Mouse (Mus musculus) heart, adult 11 months (tissue): ENCODE data around the gene Rin3.

Source experiments
- DNase-seq: peaks from one replicate; pipeline ENCODE4 v3.0.0; 2022

Rin3 gene

DNA sequence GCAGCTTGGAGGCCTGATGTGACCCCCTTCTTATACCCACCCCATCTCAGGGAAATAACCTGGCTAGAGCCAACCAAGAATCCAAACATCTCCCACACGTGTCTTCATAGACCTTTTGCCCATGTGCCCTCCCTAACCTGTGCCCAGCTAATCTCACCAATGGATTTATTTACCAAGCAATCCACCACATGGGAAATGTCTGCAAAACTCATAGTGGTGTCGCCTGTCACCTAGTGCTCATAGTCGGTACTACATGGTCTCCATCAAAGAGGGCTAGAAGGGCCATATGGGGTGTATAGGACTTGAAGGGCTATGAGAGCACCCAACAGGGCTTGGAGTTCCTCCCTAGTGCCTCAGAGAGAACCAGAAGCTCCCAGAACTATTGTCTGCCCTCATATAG, 102.0 kb downstream of the Rin3 start:
- DNase-seq, result no peak

- DNase-seq, result peak; percentile 95
Measured at GRCm38 (mm10) chr12:102387219-102387917, 104.5 kb downstream of the Rin3 start.

GRCm38 (mm10) chr12:102390042-102390441, 107.2 kb downstream of the Rin3 start:
- DNase-seq, result no peak

DNA sequence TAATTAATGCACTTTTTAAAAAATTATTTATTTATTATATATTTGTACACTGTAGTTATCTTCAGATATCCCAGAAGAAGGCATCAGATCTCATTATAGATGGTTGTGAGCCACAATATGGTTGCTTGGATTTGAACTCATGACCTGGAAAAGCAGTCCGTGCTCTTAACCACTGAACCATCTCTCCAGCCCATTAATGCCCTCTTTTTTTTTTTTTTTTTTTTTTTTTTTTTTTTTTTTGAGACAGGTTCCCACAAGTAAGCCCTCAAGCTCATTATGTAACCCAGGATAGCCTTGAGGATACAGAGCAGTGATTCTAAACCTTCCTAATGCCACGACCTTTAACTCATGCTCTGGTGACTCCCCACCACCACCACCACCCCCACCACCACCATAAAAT, 108.3 kb downstream of the Rin3 start:
- DNase-seq, result no peak

DNA sequence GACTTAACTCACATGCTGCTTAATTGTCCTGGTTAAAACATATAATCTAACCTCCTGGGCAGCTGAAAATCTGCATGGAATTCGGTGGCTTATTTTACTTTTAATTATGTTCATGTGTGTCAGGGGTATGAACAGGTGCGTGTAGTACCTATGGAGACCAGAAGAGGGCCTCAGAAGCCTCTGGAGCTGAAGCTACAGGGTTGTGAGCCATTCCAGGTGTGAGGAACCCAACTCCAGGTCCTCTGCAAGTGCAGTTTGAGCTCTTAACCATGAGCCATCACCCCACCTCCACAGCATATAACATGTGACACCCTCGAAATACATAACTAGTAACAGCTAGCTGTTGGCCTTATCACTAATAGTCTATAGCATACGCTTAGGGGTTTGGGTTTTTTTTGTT, 109.1 kb downstream of the Rin3 start:
- DNase-seq, result peak; percentile 83

DNA sequence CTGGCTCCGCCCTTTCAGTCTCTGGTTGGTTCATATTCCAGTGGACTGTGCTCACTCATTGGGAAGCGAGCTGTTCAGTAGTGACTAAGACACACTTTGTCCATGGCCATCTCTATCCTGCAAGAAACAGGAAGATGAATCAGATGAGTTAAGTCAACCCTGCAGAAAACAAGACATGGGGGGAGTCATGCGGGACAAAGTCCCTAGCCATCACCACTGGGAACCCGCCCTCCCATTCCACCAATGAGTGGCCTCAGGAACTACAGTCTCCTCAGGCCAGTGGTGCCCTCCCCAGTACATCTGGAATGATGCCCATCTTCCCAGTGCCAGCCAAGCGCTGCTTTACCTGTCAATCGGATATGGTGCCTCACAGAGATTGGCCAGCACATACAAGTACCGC, 111.6 kb downstream of the Rin3 start:
- DNase-seq, result peak; percentile 93

DNA sequence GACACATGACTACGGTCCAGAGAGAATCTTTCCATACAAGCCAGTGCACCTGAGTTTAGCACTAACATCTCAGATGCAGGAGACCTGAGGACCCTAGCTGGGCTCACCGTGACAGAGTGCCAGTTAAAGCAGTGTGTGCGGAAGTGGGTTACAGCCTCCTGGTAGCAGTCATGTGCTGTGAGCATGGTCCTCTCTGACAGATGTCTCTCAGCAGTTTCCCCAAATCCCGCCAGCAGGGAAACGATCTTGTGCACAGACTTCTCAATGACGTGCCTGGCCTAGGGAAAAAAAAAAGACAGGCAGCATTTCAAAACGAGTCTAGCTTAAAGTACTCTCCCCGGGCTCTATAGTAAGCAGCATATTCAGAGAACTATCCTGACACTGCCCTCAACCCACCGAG, 112.7 kb downstream of the Rin3 start:
- DNase-seq, result peak; percentile 84

- peak; percentile 89 for DNase-seq
Measured at GRCm38 (mm10) chr12:102395998-102396991, 113.4 kb downstream of the Rin3 start.

DNA sequence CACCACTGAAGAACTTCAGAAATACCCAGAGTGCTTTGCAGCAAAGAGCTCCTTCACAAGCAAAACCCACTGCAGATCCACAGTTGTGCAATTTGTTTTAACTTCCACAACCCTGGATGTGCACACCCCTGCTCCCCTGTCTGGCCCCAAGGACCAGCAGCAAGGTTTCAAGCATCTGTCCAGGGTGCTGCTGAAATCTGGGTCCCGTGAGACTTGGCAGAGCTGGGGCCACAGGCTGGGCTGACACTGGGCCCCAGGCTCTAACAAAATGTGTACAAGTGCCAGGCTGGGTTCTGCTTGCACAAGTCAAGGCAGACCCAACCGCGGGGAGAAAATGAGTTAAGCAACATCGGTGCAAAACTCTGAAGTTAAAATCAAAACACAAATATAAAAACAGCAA, 115.7 kb downstream of the Rin3 start:
- DNase-seq, result peak; percentile 85

DNA sequence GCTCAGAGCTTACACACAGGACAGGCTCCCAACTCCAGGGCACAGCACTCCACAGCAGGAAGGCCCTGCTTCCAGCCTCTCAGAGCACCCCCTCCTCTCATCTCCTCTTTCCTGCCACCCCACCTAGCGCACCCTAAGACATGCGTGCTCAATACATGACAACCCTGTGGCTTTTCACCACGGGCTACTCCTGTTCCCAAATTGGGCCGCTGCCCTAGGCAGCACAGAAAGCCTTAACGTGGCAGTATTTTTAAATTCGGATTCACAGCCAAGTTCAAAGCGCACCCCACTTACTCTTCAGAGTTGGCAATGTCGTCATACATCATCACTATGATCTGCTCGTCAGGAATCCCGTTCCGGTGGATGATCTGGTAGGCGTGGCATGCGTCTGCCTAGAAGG, 130.3 kb downstream of the Rin3 start:
- DNase-seq, result peak; percentile 90

DNA sequence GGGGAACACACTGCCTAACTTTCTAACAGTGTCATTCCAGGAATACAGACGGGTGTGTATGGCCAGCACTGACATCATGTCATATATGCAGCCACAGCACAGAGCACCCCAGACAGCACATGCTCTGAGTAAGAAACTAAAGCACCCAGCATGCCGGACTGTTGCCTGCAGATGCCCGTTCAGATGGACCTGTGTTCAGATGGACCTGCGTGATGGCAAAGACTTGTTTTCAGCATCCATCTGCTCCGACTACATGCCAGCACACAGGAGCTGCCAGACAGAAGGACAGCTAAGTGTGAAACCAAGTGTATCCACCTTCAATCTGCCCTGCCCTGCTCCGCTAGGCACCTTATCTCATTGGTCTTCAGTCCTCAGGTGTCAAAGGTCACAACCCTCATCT, 131.8 kb downstream of the Rin3 start:
- peak; percentile 87 for DNase-seq

DNA sequence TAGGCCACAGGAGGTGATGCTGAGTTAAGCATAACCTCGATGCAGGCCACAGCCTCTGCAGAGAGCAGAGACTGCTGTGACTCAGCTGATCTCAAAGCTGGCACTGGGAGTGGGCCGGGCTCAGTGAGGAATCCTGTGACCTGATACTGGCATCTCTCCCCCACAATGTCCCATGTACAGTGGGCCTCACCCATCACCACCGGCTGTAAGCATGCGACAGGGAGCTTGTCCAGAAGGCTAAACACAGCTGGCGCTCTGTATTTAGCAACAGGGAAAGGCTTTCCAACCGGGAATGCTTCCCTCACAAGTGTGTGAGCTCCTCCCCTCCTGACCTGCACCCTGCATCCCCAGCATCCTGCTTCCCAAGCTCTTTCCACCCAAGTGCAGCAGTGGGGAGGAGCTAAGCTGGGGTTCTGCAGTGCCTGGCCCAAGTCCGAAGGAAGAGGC, 133.6 kb downstream of the Rin3 start:
- peak; percentile 99 for DNase-seq

DNA sequence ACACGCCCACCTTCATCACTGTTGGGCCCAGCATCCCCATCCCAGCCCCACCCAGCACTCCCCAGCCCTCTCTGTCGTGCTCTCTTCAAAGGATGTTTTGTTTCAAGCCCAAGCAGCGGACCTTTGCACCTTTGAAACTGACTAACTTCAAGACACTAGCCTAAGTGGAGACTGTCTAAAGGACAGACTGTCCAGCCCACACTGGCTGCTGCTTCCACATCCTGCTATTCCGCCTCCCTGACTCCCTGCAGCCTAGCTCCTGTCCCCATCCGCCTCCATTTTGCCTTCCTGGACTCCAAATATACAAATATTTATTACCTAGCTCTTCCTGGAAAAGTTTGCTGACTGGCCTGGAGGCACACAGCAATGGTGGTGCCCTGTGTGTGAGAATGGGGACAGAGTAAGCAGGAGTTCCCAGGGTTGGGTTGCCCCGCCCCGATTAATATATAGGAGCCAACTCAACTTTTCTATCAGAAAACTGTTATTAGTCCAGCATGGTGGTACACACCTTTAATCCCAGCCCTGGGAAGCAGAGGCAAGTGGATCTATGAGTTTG, 134.2 kb downstream of the Rin3 start:
- DNase-seq, result peak; percentile 90

- DNase-seq, result peak; percentile 92
Measured at GRCm38 (mm10) chr12:102417701-102418100, 134.9 kb downstream of the Rin3 start.

GRCm38 (mm10) chr12:102419544-102419943, 136.7 kb downstream of the Rin3 start:
- peak; percentile 84 for DNase-seq

- peak; percentile 89 for DNase-seq
Measured at GRCm38 (mm10) chr12:102420168-102420890, 137.5 kb downstream of the Rin3 start.

- DNase-seq, result peak; percentile 99
Measured at GRCm38 (mm10) chr12:102422065-102422464, 139.2 kb downstream of the Rin3 start.

GRCm38 (mm10) chr12:102422623-102423320, 139.9 kb downstream of the Rin3 start:
- DNase-seq, result peak; percentile 82

GRCm38 (mm10) chr12:102423625-102424024, 140.8 kb downstream of the Rin3 start:
- DNase-seq, result no peak

DNA sequence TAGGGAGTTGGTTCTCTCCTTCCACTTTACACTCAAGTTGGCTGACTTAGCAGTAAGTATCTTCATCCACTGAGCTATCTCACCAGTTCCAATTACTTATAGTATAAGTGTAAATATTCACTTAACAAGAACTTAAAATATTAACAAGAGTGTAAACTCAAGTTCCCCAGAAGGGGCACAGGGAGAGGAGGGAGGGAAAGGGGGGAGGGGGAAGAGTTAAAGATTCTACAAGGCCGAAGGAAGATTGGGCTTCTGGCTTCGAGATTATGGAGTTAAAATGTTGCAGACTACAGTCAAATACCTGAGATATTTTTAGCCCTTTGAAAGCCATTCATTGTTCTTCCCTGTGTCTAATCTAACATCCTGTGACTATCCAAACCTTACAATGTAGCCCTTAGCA, 141.6 kb downstream of the Rin3 start:
- DNase-seq, result no peak

DNA sequence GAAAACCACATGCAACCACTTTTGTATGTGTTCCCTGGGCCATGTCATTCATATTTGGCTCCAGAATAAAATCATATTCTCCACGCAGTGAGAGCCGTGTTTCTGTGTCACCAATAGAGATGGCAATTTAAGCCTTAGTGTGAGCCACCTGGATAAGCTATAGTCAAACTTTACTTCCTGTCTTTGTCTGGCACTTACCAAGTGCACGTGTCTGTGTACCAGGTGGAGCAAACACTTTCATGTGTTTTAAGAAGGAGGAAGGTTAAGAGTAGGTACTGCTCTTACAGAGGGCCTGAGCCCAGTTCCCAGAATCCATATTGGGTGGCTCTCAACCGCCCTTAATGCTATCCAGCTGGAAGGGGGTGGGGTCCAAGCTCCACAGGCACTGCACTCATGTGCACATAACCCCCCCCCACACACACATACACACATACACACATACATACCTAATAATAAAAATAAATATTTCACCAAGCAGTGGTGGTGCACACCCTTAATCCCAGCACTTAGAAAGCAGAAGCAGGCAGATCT, 142.3 kb downstream of the Rin3 start:
- DNase-seq, result no peak

GRCm38 (mm10) chr12:102426285-102426684, 143.4 kb downstream of the Rin3 start:
- DNase-seq, result peak; percentile 94
